Mouse (Mus musculus) adrenal gland, adult (tissue): Measurements from ENCODE around the gene Txnip.
A peak's percentile ranks its signal among the peaks of the same experiment; 100 is the strongest.
"Not testable (repeated sequence)": the region's sequence is repeated elsewhere in the genome, so short reads cannot be mapped to it uniquely, and the experiment has no call there.

ENCODE experiments used
- DNase-seq, 2 experiments: peaks; one replicate each; pipeline ENCODE4 v3.0.0; 2022 to 2023; ENCODE audit warnings: low spot score in 1 of 2; ENCODE audit not compliant: inconsistent age in 2 of 2

Txnip gene

GRCm38 (mm10) chr3:96583386-96583785 is 25.6 kb downstream of the Txnip start:
- no peak for DNase-seq

- no peak for DNase-seq
Observed at GRCm38 (mm10) chr3:96590657-96591056, 32.9 kb downstream of the Txnip start.

- DNase-seq = peak in 1 of 2 experiments; percentile 76
Observed at GRCm38 (mm10) chr3:96593374-96593773, 35.6 kb downstream of the Txnip start.

GRCm38 (mm10) chr3:96593790-96594560 is 36.2 kb downstream of the Txnip start, which contains the start of gene Polr3gl:
TSS of gene Polr3gl (minus strand) at chr3:96594181.
- peak; percentile 94 to 98 for DNase-seq

- peak in 1 of 2 experiments; percentile 39 for DNase-seq
Observed at GRCm38 (mm10) chr3:96594851-96595250, 37.1 kb downstream of the Txnip start.

GRCm38 (mm10) chr3:96595661-96596060 is 37.9 kb downstream of the Txnip start:
- DNase-seq = no peak

- peak; percentile 68 to 85 for DNase-seq
Observed at GRCm38 (mm10) chr3:96596228-96596707, 38.5 kb downstream of the Txnip start, which contains the start of gene Ankrd34a. TSS of gene Ankrd34a (plus strand) at chr3:96596636.

- DNase-seq = no peak
Observed at GRCm38 (mm10) chr3:96596855-96597254, 39.1 kb downstream of the Txnip start.

- peak; percentile 52 to 80 for DNase-seq
Observed at GRCm38 (mm10) chr3:96597435-96597891, 39.7 kb downstream of the Txnip start.

GRCm38 (mm10) chr3:96598156-96599068 is 40.7 kb downstream of the Txnip start:
- DNase-seq = peak; percentile 87 to 94

- DNase-seq = no peak
Observed at GRCm38 (mm10) chr3:96599069-96599393, 41.3 kb downstream of the Txnip start.

- DNase-seq = no peak
Observed at GRCm38 (mm10) chr3:96599411-96599810, 41.7 kb downstream of the Txnip start.

- peak; percentile 96 to 98 for DNase-seq
Observed at GRCm38 (mm10) chr3:96600639-96601250, 43.0 kb downstream of the Txnip start, which contains the start of gene Lix1l. TSS of gene Lix1l (plus strand) at chr3:96601149.

GRCm38 (mm10) chr3:96601251-96601787 is 43.6 kb downstream of the Txnip start:
- peak; percentile 81 to 93 for DNase-seq

- peak; percentile 56 to 87 for DNase-seq
Observed at GRCm38 (mm10) chr3:96601941-96602703, 44.4 kb downstream of the Txnip start.

- DNase-seq = no peak
Observed at GRCm38 (mm10) chr3:96602704-96603084, 44.9 kb downstream of the Txnip start.

- peak in 1 of 2 experiments; percentile 67 for DNase-seq
Observed at GRCm38 (mm10) chr3:96603311-96603710, 45.6 kb downstream of the Txnip start.

GRCm38 (mm10) chr3:96606007-96606406 is 48.2 kb downstream of the Txnip start:
- not testable (repeated sequence) for DNase-seq

GRCm38 (mm10) chr3:96606618-96607017 is 48.9 kb downstream of the Txnip start:
- no peak for DNase-seq
